Mouse (Mus musculus): ENCODE measurements at regions not wholly inside any gene's neighbourhood (a gene's known extent, or its start where the extent isn't known, plus 50 kb on each side); places are given as distances from the start of the nearest gene placed in this dataset.

DNA sequence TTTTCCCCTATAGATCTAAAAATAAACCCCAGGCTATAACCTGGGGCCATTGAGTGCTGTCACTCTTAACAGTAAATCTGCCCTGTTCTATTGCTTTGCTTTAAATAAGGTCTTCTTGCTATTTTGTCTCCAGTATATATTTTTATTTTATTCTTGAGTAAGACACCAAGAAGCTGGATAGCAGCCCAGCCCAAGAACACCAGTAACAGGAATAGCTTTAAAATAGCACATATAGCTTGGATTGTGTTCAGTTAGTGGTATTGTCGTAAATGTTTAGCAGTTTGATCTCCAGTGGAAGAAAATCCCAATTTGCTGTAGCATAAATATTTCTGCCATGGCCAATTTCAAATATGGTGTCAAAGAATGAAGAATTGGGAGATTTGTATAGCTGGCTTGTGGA is 49.8 kb upstream of the Tle1 start:
- Histone ChIP-seq H3K27me3 (ENCODE audit: control insufficient read depth, insufficient read depth, low read length) (no peaks in the 10 kb centered on the region), H3K36me3 (ENCODE audit: control insufficient read depth, insufficient read depth, low read length) (no peaks in the 10 kb centered on the region), H3K9ac (ENCODE audit: low read length) (no peak overlapping the region), H3K4me1 (replicated peaks; ENCODE audit: control insufficient read depth, insufficient read depth) (no peaks in the 10 kb centered on the region), H3K27ac (replicated peaks) (no peak overlapping the region), H3K4me2 (replicated peaks; ENCODE audit: low read depth) (no peak overlapping the region), H3K9me3 (ENCODE audit: control insufficient read depth, low read length) (no peaks in the 10 kb centered on the region), H3K4me3 (ENCODE audit: low read depth, low read length) (no peak overlapping the region)
- DNase-seq (ENCODE audit: low spot score) (no peak), ATAC-seq (ENCODE audit: low FRiP score, low TSS enrichment) (no peak)
- 67% methylated on average over 1 of the region's 1 CpGs for WGBS
- TF ChIP-seq CTCF (IDR thresholded peaks at IDR 0.05; ENCODE audit: low read depth), result no peak
- TF ChIP-seq EP300 (optimal IDR thresholded peaks at IDR 0.05), result no peak

Data from stomach, postnatal 0 days (tissue).